Mouse (Mus musculus) G1E (cell line): Measurements from ENCODE around the gene Fbxo28. TPM values are rescaled to one million over a fixed set of nuclear protein-coding genes. Genes with fewer than 3 reads are reported as not detected.

ENCODE experiments used
- ATAC-seq: 2 replicates; pipeline ENCODE4 v1.8.0; 2016; ENCODE audit warnings: mild to moderate bottlenecking; ENCODE audit not compliant: insufficient number of reproducible peaks, poor library complexity, low FRiP score, severe bottlenecking; ENCODE audit errors: extremely low read depth
- DNase-seq: peaks from one replicate; pipeline ENCODE4 v3.0.0; 2012; ENCODE audit warnings: low spot score
- H3K27me3 ChIP-seq: 2 replicates; pipeline ENCODE4 v1.6.1; 2012; ENCODE audit warnings: mild to moderate bottlenecking, low read length, inconsistent platforms; ENCODE audit not compliant: insufficient read depth
- H3K36me3 ChIP-seq: replicated peaks from 2 replicates; pipeline ENCODE3; 2012; ENCODE audit warnings: mild to moderate bottlenecking, inconsistent platforms
- H3K4me1 ChIP-seq: 2 replicates; pipeline ENCODE4 v1.6.1; 2012; ENCODE audit warnings: low read depth, low read length, inconsistent platforms, mixed read lengths; ENCODE audit not compliant: insufficient read depth
- H3K4me3 ChIP-seq: 2 replicates; pipeline ENCODE4 v1.5.1; 2012; ENCODE audit warnings: low read depth, mild to moderate bottlenecking, inconsistent platforms, low read length, moderate library complexity, mixed read lengths
- H3K9me3 ChIP-seq: replicated peaks from 2 replicates; pipeline ENCODE4 v1.6.1; 2012; ENCODE audit warnings: inconsistent platforms
- CTCF ChIP-seq: IDR thresholded peaks from 2 replicates; pipeline ENCODE4 v1.5.1; 2012; ENCODE audit warnings: low read depth, low read length, inconsistent platforms, mixed read lengths
- GATA1 ChIP-seq: IDR thresholded peaks from 2 replicates; pipeline ENCODE4 v1.6.1; 2012; ENCODE audit warnings: borderline replicate concordance, low read length, inconsistent platforms, mixed read lengths
- GATA2 ChIP-seq: IDR thresholded peaks from 2 replicates; pipeline ENCODE4 v1.6.1; 2012; ENCODE audit warnings: low read depth, low read length, inconsistent platforms, borderline replicate concordance
- POLR2AphosphoS5 ChIP-seq: IDR thresholded peaks from 2 replicates; pipeline ENCODE4 v1.6.1; 2012; ENCODE audit warnings: low read depth, low read length, inconsistent platforms; ENCODE audit not compliant: insufficient replicate concordance
- TAL1 ChIP-seq: conservative IDR thresholded peaks from 2 replicates; pipeline ENCODE4 v1.6.1; 2012; ENCODE audit warnings: low read depth, low read length, inconsistent platforms, mixed read lengths
- polyA plus RNA-seq: library from polyadenylated mRNA; stranded (reverse); fragments of >175 nt; gene quantifications from 2 replicates; pipeline ENCODE4 v1.2.3, GENCODE M21; 2012
- total RNA-seq, 2 experiments: library from RNA; stranded (forward) in 1 of 2; stranded (reverse) in 1 of 2; fragments of 200-1000 nt in 1 of 2; fragments of >200 nt in 1 of 2; fragmentation: Nextera tagmentation in 1 of 2; gene quantifications; 2 replicates each; pipeline ENCODE4 v1.2.3; 2014 to 2017

Gene Fbxo28
- total and polyA plus RNA-seq, 3 experiments, result 23.9 to 27.5 (median 26.5) TPM

GRCm38 (mm10) chr1:182378876-182379275 lies 37.4 kb upstream of the Fbxo28 start:
- Histone ChIP-seq H3K9me3 (no peaks in the 10 kb centered on the region), H3K36me3 (no peaks in the 10 kb centered on the region), H3K4me1 (no peaks in the 10 kb centered on the region), H3K27me3 (peaks cover 7% of the 10 kb centered on the region), H3K4me3 (no peak overlapping the region)
- no peak for DNase-seq
- TF ChIP-seq GATA2 (no peak), POLR2AphosphoS5 (no peak), TAL1 (no peak), CTCF (no peak), GATA1 (no peak)
- no peak for ATAC-seq

GRCm38 (mm10) chr1:182378205-182378835 lies 36.9 kb upstream of the Fbxo28 start:
- Histone ChIP-seq H3K9me3 (no peaks in the 10 kb centered on the region), H3K4me1 (no peaks in the 10 kb centered on the region), H3K27me3 (peaks cover 12% of the 10 kb centered on the region), H3K36me3 (no peaks in the 10 kb centered on the region), H3K4me3 (no peak overlapping the region)
- no peak for TF ChIP-seq TAL1
- no peak for TF ChIP-seq GATA2
- TF ChIP-seq GATA1, result no peak
- no peak for TF ChIP-seq CTCF
- TF ChIP-seq POLR2AphosphoS5, result no peak
- DNase-seq (no peak), ATAC-seq (no peak)

GRCm38 (mm10) chr1:182377519-182377918 lies 36.1 kb upstream of the Fbxo28 start:
- Histone ChIP-seq H3K4me3 (no peak overlapping the region), H3K4me1 (no peaks in the 10 kb centered on the region), H3K27me3 (peaks cover 7% of the 10 kb centered on the region), H3K9me3 (no peaks in the 10 kb centered on the region), H3K36me3 (no peaks in the 10 kb centered on the region)
- DNase-seq (no peak), ATAC-seq (no peak)
- TF ChIP-seq GATA1 (no peak), GATA2 (no peak), TAL1 (no peak), CTCF (no peak), POLR2AphosphoS5 (no peak)

GRCm38 (mm10) chr1:182376826-182377225 lies 35.4 kb upstream of the Fbxo28 start:
- ATAC-seq (no peak), DNase-seq (no peak)
- H3K4me1 ChIP-seq, result no peaks in the 10 kb centered on the region
- TF ChIP-seq TAL1, result no peak
- no peak for TF ChIP-seq GATA1
- peaks cover 7% of the 10 kb centered on the region for H3K27me3 ChIP-seq
- no peaks in the 10 kb centered on the region for H3K36me3 ChIP-seq
- no peaks in the 10 kb centered on the region for H3K9me3 ChIP-seq
- no peak overlapping the region for H3K4me3 ChIP-seq

DNA sequence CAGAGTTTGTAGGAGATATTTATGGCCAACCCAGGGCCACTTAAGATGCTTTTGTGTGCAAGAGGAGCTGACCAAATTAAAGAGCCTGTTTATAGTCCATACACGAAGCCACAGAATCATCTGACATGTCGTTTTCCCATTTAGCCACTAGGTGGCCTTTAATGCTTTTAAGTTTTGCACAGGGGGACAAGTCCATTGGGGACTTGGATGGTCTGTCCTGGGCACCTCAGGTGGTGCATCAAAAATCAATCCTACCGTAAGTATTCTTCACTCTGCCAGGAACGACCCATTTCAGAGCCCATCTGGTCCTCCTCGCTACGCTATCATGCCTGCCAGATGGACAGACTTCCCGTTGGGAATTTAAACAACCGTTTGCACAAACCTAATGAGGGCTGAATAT lies 34.8 kb upstream of the Fbxo28 start:
- H3K4me3 ChIP-seq, result no peak overlapping the region
- no peaks in the 10 kb centered on the region for H3K36me3 ChIP-seq
- peak; percentile 45 for TF ChIP-seq CTCF
- no peak for TF ChIP-seq POLR2AphosphoS5
- peaks cover 7% of the 10 kb centered on the region for H3K27me3 ChIP-seq
- no peaks in the 10 kb centered on the region for H3K9me3 ChIP-seq
- ATAC-seq (peak; percentile 28; the same call in 1 of the 2 replicates), DNase-seq (no peak)
- H3K4me1 ChIP-seq, result 0 out of 2 replicates have a peak, but pooled peaks cover 1% of the 10 kb centered on the region

DNA sequence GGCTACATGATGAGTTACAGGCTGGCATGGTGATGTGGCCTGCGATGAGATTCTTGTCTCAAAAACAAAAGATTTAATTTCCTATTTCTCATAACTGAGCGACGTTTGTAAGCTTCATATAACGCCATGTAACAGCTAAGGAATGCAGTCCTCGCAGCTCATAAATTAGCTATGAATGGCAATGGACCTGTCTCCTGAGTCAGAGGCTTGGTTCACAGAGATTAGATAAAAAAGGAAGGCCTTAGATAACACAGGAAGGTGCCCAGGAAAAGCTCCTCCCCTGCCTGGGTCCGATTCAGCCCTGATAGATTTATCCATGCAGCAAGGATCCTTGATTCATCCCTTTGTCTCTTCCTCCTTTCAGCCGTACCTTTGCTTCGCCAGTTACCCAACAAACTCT lies 30.5 kb upstream of the Fbxo28 start:
- DNase-seq (no peak), ATAC-seq (no peak)
- Histone ChIP-seq H3K36me3 (no peaks in the 10 kb centered on the region), H3K27me3 (peaks cover 35% of the 10 kb centered on the region), H3K4me3 (no peak overlapping the region), H3K4me1 (peaks cover 11% of the 10 kb centered on the region), H3K9me3 (no peaks in the 10 kb centered on the region)
- TF ChIP-seq POLR2AphosphoS5 (no peak), GATA2 (no peak), TAL1 (no peak), GATA1 (no peak), CTCF (no peak)

DNA sequence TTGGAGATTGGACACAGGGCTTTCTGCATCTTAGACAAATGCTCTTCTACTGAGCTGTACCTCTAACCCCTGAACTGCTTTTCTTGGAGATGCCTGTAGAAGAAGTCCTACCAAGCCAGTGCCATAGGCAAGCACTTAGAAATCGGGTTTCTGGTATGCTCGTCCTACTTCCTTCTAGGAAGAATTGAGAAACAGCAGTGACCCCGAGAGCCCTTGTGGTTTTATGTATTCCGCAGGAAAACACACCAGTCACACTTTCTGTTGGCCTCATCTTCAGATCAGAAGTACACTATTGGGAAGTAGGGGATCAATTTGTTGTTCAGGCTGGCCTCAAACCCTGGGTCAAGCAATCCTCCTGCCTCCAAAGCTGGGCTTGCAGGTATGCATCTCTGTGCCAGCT lies 28.0 kb upstream of the Fbxo28 start:
- DNase-seq, result no peak
- TF ChIP-seq GATA1 (no peak), POLR2AphosphoS5 (no peak), GATA2 (no peak), TAL1 (no peak), CTCF (no peak)
- 0 out of 2 replicates have a peak, but pooled peaks have one; percentile 18 for ATAC-seq
- Histone ChIP-seq H3K4me1 (peaks cover 14% of the 10 kb centered on the region), H3K4me3 (no peak overlapping the region), H3K9me3 (no peaks in the 10 kb centered on the region), H3K27me3 (peaks cover 38% of the 10 kb centered on the region), H3K36me3 (no peaks in the 10 kb centered on the region)
